ENCODE assay signal across 25 mouse cellular contexts in genomic region chr9:43734952-43735351, GRCm38 (mm10). TPM values are rescaled to one million over a fixed set of nuclear protein-coding genes. Genes with fewer than 3 reads are reported as not detected.
DNase-seq lines count a peak whose midpoint lies in the region; ATAC-seq and TF ChIP-seq lines count a peak whose summit lies in the region.
"Had no signal": no experiment of that assay in that cellular context is flagged by ENCODE, and none has a peak within 500 bp of the region (broad histone marks: within the 10 kb centered on the region; RNA-seq: fewer than 3 reads in every experiment).

No protein-coding gene starts in this region.

- TF ChIP-seq EP300 in lung, postnatal 0 days (IDR thresholded peaks at IDR 0.05) = no peak

- no peak for ATAC-seq in lung, embryonic 14.5 days (ENCODE audit: insufficient read depth)
- no peak for ATAC-seq in lung, postnatal 0 days
- no peak for ATAC-seq in hindbrain, embryonic 14.5 days (ENCODE audit: low FRiP score)
- ATAC-seq: CD4-positive, CD25-positive, alpha-beta regulatory T cell, adult 4 months; forebrain, embryonic 13.5 days; forebrain, embryonic 16.5 days; hindbrain, embryonic 16.5 days had no signal

- DNase-seq in lung, embryonic 14.5 days = peak; percentile 36
- DNase-seq in lung, postnatal 0 days (ENCODE audit: low spot score) = peak; percentile 63
- peak; percentile 53 for DNase-seq in lung, postnatal 25 days (ENCODE audit: low spot score)
- no peak for DNase-seq in forebrain, embryonic 10.5 days (ENCODE audit: extremely low spot score, low spot score)
- no peak for DNase-seq in right cerebral cortex, postnatal 14 days
- no peak for DNase-seq in urinary bladder, postnatal 4 days (ENCODE audit: low spot score in 2 of 2)
- DNase-seq in hindbrain, embryonic 14.5 days (ENCODE audit: low spot score) = no peak
- DNase-seq: adrenal gland, adult 2 months; adrenal gland, postnatal 14 days; cerebellum, adult 11-12 months; cerebellum, adult 8-10 months; cerebellum, postnatal 10 days; cerebellum, postnatal 36 days; embryo, embryonic 11 days; gastrocnemius, postnatal 10 days; heart, adult 11 months had no signal

- TF ChIP-seq CTCF in lung, embryonic 14.5 days (IDR thresholded peaks at IDR 0.05; ENCODE audit: low read depth) = peak; percentile 8; the same call in 1 of the 2 replicates
- TF ChIP-seq CTCF in lung, postnatal 0 days (IDR thresholded peaks at IDR 0.05) = peak; percentile 47

- H3K27me3 ChIP-seq in lung, embryonic 14.5 days (ENCODE audit: insufficient read depth, low read length) = no peaks in the 10 kb centered on the region
- H3K27me3 ChIP-seq in lung, postnatal 0 days (replicated peaks; ENCODE audit: insufficient read depth, low read length) = no peaks in the 10 kb centered on the region
- peaks cover 17% of the 10 kb centered on the region for H3K27me3 ChIP-seq in forebrain, embryonic 10.5 days (ENCODE audit: poor library complexity, severe bottlenecking)
- H3K27me3 ChIP-seq in hindbrain, embryonic 14.5 days (ENCODE audit: control insufficient read depth, insufficient read depth, low read length) = peaks cover 8% of the 10 kb centered on the region; the same call in 1 of the 2 replicates
- H3K27me3 ChIP-seq: forebrain, embryonic 13.5 days had no signal

- no peak overlapping the region for H3K4me2 ChIP-seq in lung, embryonic 14.5 days
- peak overlapping the region; percentile 17 for H3K4me2 ChIP-seq in lung, postnatal 0 days (replicated peaks; ENCODE audit: low read depth, low read length)
- no peak overlapping the region for H3K4me2 ChIP-seq in hindbrain, embryonic 14.5 days (replicated peaks)
- H3K4me2 ChIP-seq: embryonic facial prominence, embryonic 13.5 days; forebrain, embryonic 13.5 days; heart, embryonic 11.5 days; hindbrain, embryonic 12.5 days had no signal

- no peaks in the 10 kb centered on the region for H3K9me3 ChIP-seq in lung, embryonic 14.5 days (ENCODE audit: low read depth, low read length)
- no peaks in the 10 kb centered on the region for H3K9me3 ChIP-seq in lung, postnatal 0 days (ENCODE audit: low read length)
- H3K9me3 ChIP-seq in forebrain, embryonic 10.5 days = no peaks in the 10 kb centered on the region
- no peaks in the 10 kb centered on the region for H3K9me3 ChIP-seq in hindbrain, embryonic 14.5 days (ENCODE audit: control insufficient read depth, low read length)
- H3K9me3 ChIP-seq: embryonic facial prominence, embryonic 10.5 days; embryonic facial prominence, embryonic 13.5 days; forebrain, embryonic 13.5 days; hindbrain, embryonic 12.5 days had no signal

- peaks cover 5% of the 10 kb centered on the region for H3K4me1 ChIP-seq in lung, embryonic 14.5 days (ENCODE audit: insufficient read depth)
- H3K4me1 ChIP-seq in lung, postnatal 0 days (ENCODE audit: insufficient read depth, low read depth, low read length) = peaks cover 11% of the 10 kb centered on the region; the same call in 1 of the 2 replicates
- H3K4me1 ChIP-seq in forebrain, embryonic 10.5 days = peaks cover 52% of the 10 kb centered on the region
- H3K4me1 ChIP-seq in hindbrain, embryonic 14.5 days (replicated peaks; ENCODE audit: control insufficient read depth, insufficient read depth, low read length) = peaks cover 33% of the 10 kb centered on the region

- no peaks in the 10 kb centered on the region for H3K36me3 ChIP-seq in lung, embryonic 14.5 days (ENCODE audit: insufficient read depth)
- no peaks in the 10 kb centered on the region for H3K36me3 ChIP-seq in lung, postnatal 0 days (ENCODE audit: insufficient read depth, low read length)
- no peaks in the 10 kb centered on the region for H3K36me3 ChIP-seq in forebrain, embryonic 10.5 days (replicated peaks)
- no peaks in the 10 kb centered on the region for H3K36me3 ChIP-seq in hindbrain, embryonic 14.5 days (replicated peaks; ENCODE audit: control insufficient read depth, insufficient read depth)
- H3K36me3 ChIP-seq: embryonic facial prominence, embryonic 10.5 days; embryonic facial prominence, embryonic 13.5 days; hindbrain, embryonic 12.5 days had no signal

- no peak overlapping the region for H3K4me3 ChIP-seq in lung, embryonic 14.5 days (ENCODE audit: low read depth, low read length)
- H3K4me3 ChIP-seq in lung, postnatal 0 days (ENCODE audit: low read depth, low read length) = no peak overlapping the region
- no peak overlapping the region for H3K4me3 ChIP-seq in forebrain, embryonic 10.5 days
- H3K4me3 ChIP-seq in hindbrain, embryonic 14.5 days (replicated peaks; ENCODE audit: low read length) = no peak overlapping the region
- H3K4me3 ChIP-seq: embryonic facial prominence, embryonic 10.5 days; embryonic facial prominence, embryonic 13.5 days; erythroblast, embryonic 14.5 days; forebrain, embryonic 13.5 days; hindbrain, embryonic 12.5 days had no signal

- H3K9ac ChIP-seq in lung, embryonic 14.5 days = no peak overlapping the region
- H3K9ac ChIP-seq in lung, postnatal 0 days (replicated peaks; ENCODE audit: low read depth) = no peak overlapping the region
- no peak overlapping the region for H3K9ac ChIP-seq in hindbrain, embryonic 14.5 days
- H3K9ac ChIP-seq: embryonic facial prominence, embryonic 13.5 days; forebrain, embryonic 13.5 days; hindbrain, embryonic 12.5 days had no signal

- H3K27ac ChIP-seq in lung, embryonic 14.5 days (ENCODE audit: low read depth) = no peak overlapping the region
- no peak overlapping the region for H3K27ac ChIP-seq in lung, postnatal 0 days (ENCODE audit: low read length)
- H3K27ac ChIP-seq in forebrain, embryonic 10.5 days = no peak overlapping the region
- H3K27ac ChIP-seq in hindbrain, embryonic 14.5 days = no peak overlapping the region
- H3K27ac ChIP-seq: embryonic facial prominence, embryonic 10.5 days; embryonic facial prominence, embryonic 13.5 days; forebrain, embryonic 13.5 days; hindbrain, embryonic 12.5 days had no signal

RNA-seq across cellular contexts. Expression of gene Nectin1, which starts 8.8 kb away (rescaled TPM):
- 5.7 and 6.7 TPM in 2 replicates for polyA plus RNA-seq in lung, embryonic 14.5 days (2014; fragmentation: Nextera tagmentation; extraction: Ambion mirVana)
- 8.2 and 10.2 TPM in 2 replicates for polyA plus RNA-seq in lung, postnatal 0 days (2015; fragmentation: Nextera tagmentation; extraction: Ambion mirVana)
- 7.4 and 7.6 TPM in 2 replicates for polyA plus RNA-seq in forebrain, embryonic 10.5 days (2016; fragmentation: Nextera tagmentation; extraction: Ambion mirVana)
- polyA plus RNA-seq in hindbrain, embryonic 14.5 days (2014; fragmentation: Nextera tagmentation; extraction: Ambion mirVana) = 18.0 and 18.9 TPM in 2 replicates

Comparison
In these comparisons a context has a peak if more than half of its experiments do, and no peak if none do; other contexts are left out.
1. DNase-seq: peak in lung, embryonic 14.5 days (single experiment), lung, postnatal 0 days (single experiment) and lung, postnatal 25 days (single experiment); none in forebrain, embryonic 10.5 days (single experiment), right cerebral cortex, postnatal 14 days (single experiment), urinary bladder, postnatal 4 days (0 of 2) and hindbrain, embryonic 14.5 days (single experiment).